Mouse (Mus musculus): ENCODE data around the gene Slc6a9. TPM values are rescaled to one million over a fixed set of nuclear protein-coding genes. Genes with fewer than 3 reads are reported as not detected.

Gene Slc6a9
- polyA plus RNA-seq, 1 experiment from 2014 or later, result 18.4 TPM

DNA sequence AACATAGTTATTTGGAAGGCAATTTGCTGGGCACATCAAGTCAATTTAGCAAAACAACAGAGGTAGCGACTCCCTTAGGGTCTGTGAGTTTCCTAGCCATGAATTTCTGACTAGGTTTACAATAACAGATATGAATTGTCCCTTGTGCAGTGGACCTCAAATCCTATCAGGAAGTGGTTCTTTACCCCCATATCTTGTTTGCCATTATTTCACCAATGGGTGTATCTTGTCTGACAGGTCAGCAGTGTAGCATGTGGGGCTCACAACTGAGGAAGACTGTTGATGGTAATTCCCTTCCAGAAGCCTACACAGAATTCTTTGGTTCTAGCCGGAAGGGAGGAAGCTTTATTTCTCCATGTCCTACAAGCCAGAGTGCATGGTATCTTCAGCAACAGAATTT, 87.1 kb downstream of the Slc6a9 start:
- H3K9me3 ChIP-seq (ENCODE audit: control insufficient read depth, low read length), result no peaks in the 10 kb centered on the region
- no peaks in the 10 kb centered on the region for H3K36me3 ChIP-seq (ENCODE audit: control insufficient read depth, insufficient read depth, low read length)
- 91% methylated on average over 2 of the region's 2 CpGs for WGBS
- ATAC-seq (ENCODE audit: low FRiP score, low TSS enrichment) (no peak), DNase-seq (no peak)
- H3K4me1 ChIP-seq (ENCODE audit: control insufficient read depth, insufficient read depth, low read length), result no peaks in the 10 kb centered on the region
- H3K4me3 ChIP-seq (replicated peaks; ENCODE audit: low read depth, low read length), result no peak overlapping the region
- H3K27ac ChIP-seq (replicated peaks; ENCODE audit: low read depth, low read length), result no peak overlapping the region
- no peak overlapping the region for H3K9ac ChIP-seq (replicated peaks; ENCODE audit: low read length)
- no peak overlapping the region for H3K4me2 ChIP-seq (ENCODE audit: low read length)
- H3K27me3 ChIP-seq (ENCODE audit: control insufficient read depth, insufficient read depth, low read length), result peaks cover 11% of the 10 kb centered on the region; the same call in 1 of the 2 replicates

DNA sequence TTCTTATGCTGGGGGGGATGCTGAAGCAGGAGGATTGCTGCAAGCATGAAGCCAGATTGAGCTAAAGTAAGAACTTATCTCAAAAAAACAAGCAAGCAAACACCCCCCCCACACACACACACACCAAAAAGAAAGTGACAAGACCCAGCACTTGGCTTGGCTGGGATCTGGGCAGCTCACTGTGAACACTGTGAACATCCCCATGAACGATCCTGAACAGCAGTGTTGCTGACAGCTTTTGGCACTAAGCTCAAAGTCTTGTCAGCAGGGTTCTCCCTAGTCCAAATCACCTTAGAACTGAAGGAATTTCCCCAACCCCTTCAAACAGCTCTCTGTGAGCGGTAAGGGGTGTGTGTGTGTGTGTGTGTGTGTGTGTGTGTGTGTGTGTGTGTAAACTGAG, 89.1 kb downstream of the Slc6a9 start:
- no peaks in the 10 kb centered on the region for H3K36me3 ChIP-seq (ENCODE audit: control insufficient read depth, insufficient read depth, low read length)
- no peak for DNase-seq
- WGBS, result 64% methylated on average over 2 of the region's 2 CpGs
- no peaks in the 10 kb centered on the region for H3K9me3 ChIP-seq (ENCODE audit: control insufficient read depth, low read length)
- H3K4me2 ChIP-seq (ENCODE audit: low read length), result no peak overlapping the region
- H3K27ac ChIP-seq (replicated peaks; ENCODE audit: low read depth, low read length), result no peak overlapping the region
- H3K4me3 ChIP-seq (replicated peaks; ENCODE audit: low read depth, low read length), result no peak overlapping the region
- H3K27me3 ChIP-seq (ENCODE audit: control insufficient read depth, insufficient read depth, low read length), result peaks cover 28% of the 10 kb centered on the region; the same call in 1 of the 2 replicates
- H3K9ac ChIP-seq (replicated peaks; ENCODE audit: low read length), result no peak overlapping the region
- peaks cover 6% of the 10 kb centered on the region; the same call in 1 of the 2 replicates for H3K4me1 ChIP-seq (ENCODE audit: control insufficient read depth, insufficient read depth, low read length)
- no peak for ATAC-seq (ENCODE audit: low FRiP score, low TSS enrichment)

Other genes starting within 250 kb of the Slc6a9 start
- gene Dmap1, start 152.2 kb upstream of the Slc6a9 start, polyA plus RNA-seq (2014; fragmentation: Nextera tagmentation; extraction: Ambion mirVana), result 86.6 and 91.5 TPM in 2 replicates
- not detected in 2 replicates for gene Gm12845, start 110.1 kb upstream of the Slc6a9 start, polyA plus RNA-seq (2014; fragmentation: Nextera tagmentation; extraction: Ambion mirVana)
- not detected in 2 replicates for gene Klf17, start 68.9 kb upstream of the Slc6a9 start, polyA plus RNA-seq (2014; fragmentation: Nextera tagmentation; extraction: Ambion mirVana)
- 3.0 TPM in 2 replicates for gene Ccdc24, start 38.1 kb downstream of the Slc6a9 start, polyA plus RNA-seq (2014; fragmentation: Nextera tagmentation; extraction: Ambion mirVana)
- gene B4galt2, start 49.0 kb downstream of the Slc6a9 start, polyA plus RNA-seq (2014; fragmentation: Nextera tagmentation; extraction: Ambion mirVana), result 78.1 and 94.2 TPM in 2 replicates
- 528 and 640 TPM in 2 replicates for gene Atp6v0b, start 52.8 kb downstream of the Slc6a9 start, polyA plus RNA-seq (2014; fragmentation: Nextera tagmentation; extraction: Ambion mirVana)
- 20.6 and 26.1 TPM in 2 replicates for gene Dph2, start 57.5 kb downstream of the Slc6a9 start, polyA plus RNA-seq (2014; fragmentation: Nextera tagmentation; extraction: Ambion mirVana)
- gene Ipo13, start 80.5 kb downstream of the Slc6a9 start, polyA plus RNA-seq (2014; fragmentation: Nextera tagmentation; extraction: Ambion mirVana), result 56.0 and 62.7 TPM in 2 replicates
- 0.50 and 0.66 TPM in 2 replicates for gene Artn, start 95.3 kb downstream of the Slc6a9 start, polyA plus RNA-seq (2014; fragmentation: Nextera tagmentation; extraction: Ambion mirVana)